Mouse (Mus musculus): ENCODE data around the gene Ifitm5.
A peak's percentile ranks its signal among the peaks of the same experiment; 100 is the strongest.
"Not testable (repeated sequence)": the region's sequence is repeated elsewhere in the genome, so short reads cannot be mapped to it uniquely, and the experiment has no call there.

Gene Ifitm5

GRCm38 (mm10) chr7:140949824-140950530 lies at the start of gene Ifitm5:
Ifitm5 (minus strand) TSS chr7:140950291.
- DNase-seq (ENCODE audit: low spot score), result no peak

- no peak for DNase-seq (ENCODE audit: low spot score)
Observed at GRCm38 (mm10) chr7:140998853-140999700, 49.0 kb upstream of the Ifitm5 start.

GRCm38 (mm10) chr7:140997817-140998216 lies 47.7 kb upstream of the Ifitm5 start:
- no peak for DNase-seq (ENCODE audit: low spot score)

GRCm38 (mm10) chr7:140991117-140991689 lies 41.1 kb upstream of the Ifitm5 start:
- no peak for DNase-seq (ENCODE audit: low spot score)

- no peak for DNase-seq (ENCODE audit: low spot score)
Observed at GRCm38 (mm10) chr7:140990622-140991021, 40.5 kb upstream of the Ifitm5 start.

GRCm38 (mm10) chr7:140990185-140990584 lies 40.1 kb upstream of the Ifitm5 start:
- no peak for DNase-seq (ENCODE audit: low spot score)

GRCm38 (mm10) chr7:140989022-140989421 lies 38.9 kb upstream of the Ifitm5 start:
- DNase-seq (ENCODE audit: low spot score), result no peak

GRCm38 (mm10) chr7:140987182-140988138 lies 37.4 kb upstream of the Ifitm5 start:
- no peak for DNase-seq (ENCODE audit: low spot score)

- no peak for DNase-seq (ENCODE audit: low spot score)
Observed at GRCm38 (mm10) chr7:140982971-140983370, 32.9 kb upstream of the Ifitm5 start.

GRCm38 (mm10) chr7:140981704-140982103 lies 31.6 kb upstream of the Ifitm5 start:
- DNase-seq (ENCODE audit: low spot score), result no peak

GRCm38 (mm10) chr7:140976720-140977119 lies 26.6 kb upstream of the Ifitm5 start:
- not testable (repeated sequence) for DNase-seq (ENCODE audit: low spot score)

GRCm38 (mm10) chr7:140975465-140975864 lies 25.4 kb upstream of the Ifitm5 start:
- no peak for DNase-seq (ENCODE audit: low spot score)

- no peak for DNase-seq (ENCODE audit: low spot score)
Observed at GRCm38 (mm10) chr7:140974940-140975339, 24.8 kb upstream of the Ifitm5 start.

- DNase-seq (ENCODE audit: low spot score), result no peak
Observed at GRCm38 (mm10) chr7:140973396-140974165, 23.5 kb upstream of the Ifitm5 start.

- no peak for DNase-seq (ENCODE audit: low spot score)
Observed at GRCm38 (mm10) chr7:140971479-140972171, 21.5 kb upstream of the Ifitm5 start.

- DNase-seq (ENCODE audit: low spot score), result no peak
Observed at GRCm38 (mm10) chr7:140970931-140971330, 20.8 kb upstream of the Ifitm5 start.

GRCm38 (mm10) chr7:140968710-140969109 lies 18.6 kb upstream of the Ifitm5 start:
- not testable (repeated sequence) for DNase-seq (ENCODE audit: low spot score)

- peak; percentile 71 for DNase-seq (ENCODE audit: low spot score)
Observed at GRCm38 (mm10) chr7:140967862-140968591, 17.9 kb upstream of the Ifitm5 start.

- DNase-seq (ENCODE audit: low spot score), result no peak
Observed at GRCm38 (mm10) chr7:140966921-140967320, 16.8 kb upstream of the Ifitm5 start, which contains the start of gene Ifitm1. Ifitm1 (plus strand) TSS chr7:140967221.

Measured in embryo, embryonic 10 days (tissue).